In genomic region chr17:45523263-45523662, GRCm38 (mm10) we compare ENCODE assay signal across 9 mouse cellular contexts. TPM values are rescaled to one million over a fixed set of nuclear protein-coding genes. Genes with fewer than 3 reads are reported as not detected.
DNase-seq lines count a peak whose midpoint lies in the region; ATAC-seq and TF ChIP-seq lines count a peak whose summit lies in the region.
"Had no signal": no experiment of that assay in that cellular context is flagged by ENCODE, and none has a peak within 500 bp of the region (broad histone marks: within the 10 kb centered on the region; RNA-seq: fewer than 3 reads in every experiment).

Gene Tcte1, plus strand, starts transcription at chr17:45523434.

- no peak within 1 kb of the TSS for H3K27ac ChIP-seq in heart, embryonic 15.5 days
- H3K27ac ChIP-seq in embryonic facial prominence, embryonic 12.5 days: no peak within 1 kb of the TSS
- H3K27ac ChIP-seq in limb, embryonic 13.5 days: no peak within 1 kb of the TSS
- no peak within 1 kb of the TSS for H3K27ac ChIP-seq in gastrocnemius, adult 2 months

- H3K4me3 ChIP-seq in heart, embryonic 15.5 days: peak within 1 kb of the TSS; percentile 42
- H3K4me3 ChIP-seq in embryonic facial prominence, embryonic 12.5 days: peak within 1 kb of the TSS; percentile 37
- peak within 1 kb of the TSS; percentile 43 for H3K4me3 ChIP-seq in limb, embryonic 13.5 days
- H3K4me3 ChIP-seq in gastrocnemius, adult 2 months: no peak within 1 kb of the TSS

- H3K4me1 ChIP-seq in heart, embryonic 15.5 days (replicated peaks): peaks cover 23% of the 10 kb centered on the region
- peaks cover 8% of the 10 kb centered on the region; the same call in 1 of the 2 replicates for H3K4me1 ChIP-seq in embryonic facial prominence, embryonic 12.5 days
- H3K4me1 ChIP-seq in limb, embryonic 13.5 days: peaks cover 11% of the 10 kb centered on the region; the same call in 1 of the 2 replicates

- H3K27me3 ChIP-seq in heart, embryonic 15.5 days: peaks cover 24% of the 10 kb centered on the region
- peaks cover 26% of the 10 kb centered on the region for H3K27me3 ChIP-seq in embryonic facial prominence, embryonic 12.5 days
- peaks cover 42% of the 10 kb centered on the region for H3K27me3 ChIP-seq in limb, embryonic 13.5 days

- no peaks in the 10 kb centered on the region for H3K9me3 ChIP-seq in heart, embryonic 15.5 days (replicated peaks)
- H3K9me3 ChIP-seq in embryonic facial prominence, embryonic 12.5 days: no peaks in the 10 kb centered on the region
- no peaks in the 10 kb centered on the region for H3K9me3 ChIP-seq in limb, embryonic 13.5 days

- no peak for TF ChIP-seq CTCF in gastrocnemius, adult 2 months (IDR thresholded peaks at IDR 0.05)

- intact Hi-C loops in heart, postnatal 14 days (cut with DNase I): no loop called here
- intact Hi-C loops in gastrocnemius, adult 2 months (cut with DNase I): no loop called here

- no peaks in the 10 kb centered on the region; the same call in 1 of the 2 replicates for H3K36me3 ChIP-seq in heart, embryonic 15.5 days
- H3K36me3 ChIP-seq in embryonic facial prominence, embryonic 12.5 days: peaks cover 28% of the 10 kb centered on the region
- peaks cover 27% of the 10 kb centered on the region for H3K36me3 ChIP-seq in limb, embryonic 13.5 days

- peak within 1 kb of the TSS; percentile 81 for H3K4me2 ChIP-seq in heart, embryonic 15.5 days
- H3K4me2 ChIP-seq in embryonic facial prominence, embryonic 12.5 days (replicated peaks): peak within 1 kb of the TSS; percentile 68
- H3K4me2 ChIP-seq in limb, embryonic 13.5 days (replicated peaks): peak within 1 kb of the TSS; percentile 84

- under 1% methylated on average over 21 of the region's 21 CpGs for WGBS in heart, embryonic 15.5 days
- WGBS in embryonic facial prominence, embryonic 12.5 days: under 1% methylated on average over 21 of the region's 21 CpGs
- WGBS in limb, embryonic 13.5 days: under 1% methylated on average over 21 of the region's 21 CpGs

- H3K9ac ChIP-seq in heart, embryonic 15.5 days: peak within 1 kb of the TSS; percentile 44
- H3K9ac ChIP-seq in embryonic facial prominence, embryonic 12.5 days: peak within 1 kb of the TSS; percentile 49
- H3K9ac ChIP-seq in limb, embryonic 13.5 days: peak within 1 kb of the TSS; percentile 66

- DNase-seq in heart, postnatal 14 days: no peak
- peak; percentile 65 for DNase-seq in neural tube, embryonic 10.5 days (ENCODE audit: extremely low spot score, low spot score)
- no peak for DNase-seq in adrenal gland, adult 2 months
- no peak for DNase-seq in gastrocnemius, adult 2 months

- peak; percentile 48; the same call in 1 of the 2 replicates for ATAC-seq in heart, embryonic 15.5 days (replicated peaks; ENCODE audit: insufficient number of reproducible peaks, insufficient read depth, low FRiP score, low read depth)
- peak; percentile 42; the same call in 1 of the 2 replicates for ATAC-seq in embryonic facial prominence, embryonic 12.5 days (ENCODE audit: insufficient number of reproducible peaks, insufficient read depth, low FRiP score, low TSS enrichment)
- peak; percentile 81; the same call in 1 of the 2 replicates for ATAC-seq in limb, embryonic 13.5 days (ENCODE audit: low FRiP score, low read depth)
- ATAC-seq in activated CD4-positive, CD25-positive, alpha-beta regulatory T cell, adult 4 months: no peak

RNA-seq across cellular contexts. Expression of gene Tcte1, which starts in this region (rescaled TPM):
- 0.16 and 0.29 TPM in 2 replicates for polyA plus RNA-seq in heart, embryonic 15.5 days (2015; fragmentation: Nextera tagmentation; extraction: Ambion mirVana)
- total RNA-seq in heart, postnatal 14 days (2021): under 1 TPM in 1 of 2 experiments, not detected in 1; 0.12 TPM
- polyA plus RNA-seq in embryonic facial prominence, embryonic 12.5 days (2016; fragmentation: Nextera tagmentation; extraction: Ambion mirVana): 1.4 and 1.6 TPM in 2 replicates
- 0.80 and 1.0 TPM in 2 replicates for polyA plus RNA-seq in limb, embryonic 13.5 days (2015; fragmentation: Nextera tagmentation; extraction: Ambion mirVana)
- polyA plus RNA-seq in activated CD4-positive, CD25-positive, alpha-beta regulatory T cell, adult 4 months (2017; shearing (Covaris generic)): not detected
- total RNA-seq in adrenal gland, adult 2 months (2021): not detected
- polyA plus RNA-seq in adrenal gland, adult 2 months (2012; rRNA removed): not detected in 2 replicates
- total RNA-seq in gastrocnemius, adult 2 months (2021): not detected
- total RNA-seq: CH12.LX had no signal

Comparison
In these comparisons a context has a peak if more than half of its experiments do, and no peak if none do; other contexts are left out.
1. Peak in ATAC-seq, H3K4me3 ChIP-seq, H3K9ac ChIP-seq and H3K4me2 ChIP-seq in heart, embryonic 15.5 days; RNA of the gene not detected or under 1 TPM.